Mouse (Mus musculus) heart, postnatal 36 days (tissue): ENCODE results near the gene Osmr. TPM values are rescaled to one million over a fixed set of nuclear protein-coding genes. Genes with fewer than 3 reads are reported as not detected.
"Not testable (repeated sequence)": the region's sequence is repeated elsewhere in the genome, so short reads cannot be mapped to it uniquely, and the experiment has no call there.

ENCODE experiments used
- DNase-seq, 2 experiments: peaks; one replicate each; pipeline ENCODE4 v3.0.0; 2021 to 2022
- intact Hi-C: fragments of 180-260 bp; cut with DNase I; formaldehyde crosslinking; loops from one replicate; pipeline ENCODE4 v1.15.1; 2025
- total RNA-seq, 2 experiments: library from RNA; stranded (reverse); gene quantifications; 2 replicates each; pipeline ENCODE4 v1.2.3; 2021

The Osmr gene
- total RNA-seq, 2 experiments from 2014 or later: 10.3 to 10.4 TPM

GRCm38 (mm10) chr15:6866888-6867287, 7.9 kb downstream of the Osmr start:
- intact Hi-C loops: no loop called here
- DNase-seq: no peak

- intact Hi-C loops: loop anchor here (2.0 to 5.0 kb wide), 2 partner anchors 15 to 270 kb away; no protein-coding TSS in a partner anchor
- DNase-seq: no peak
Observed at GRCm38 (mm10) chr15:6862125-6862524, 12.6 kb downstream of the Osmr start.

- intact Hi-C loops: loop anchor here (2.0 to 5.0 kb wide), 2 partner anchors 15 to 271 kb away; no protein-coding TSS in a partner anchor
- peak in 1 of 2 experiments; percentile 44 for DNase-seq
Observed at GRCm38 (mm10) chr15:6861617-6862016, 13.2 kb downstream of the Osmr start.

GRCm38 (mm10) chr15:6859781-6860180, 15.0 kb downstream of the Osmr start:
- intact Hi-C loops: loop anchor here (5.0 kb wide), 1 partner anchor 273 kb away; no protein-coding TSS in a partner anchor
- DNase-seq: no peak

- intact Hi-C loops: no loop called here
- DNase-seq: no peak
Observed at GRCm38 (mm10) chr15:6858871-6859270, 15.9 kb downstream of the Osmr start.

GRCm38 (mm10) chr15:6857270-6857905, 17.4 kb downstream of the Osmr start:
- intact Hi-C loops: no loop called here

GRCm38 (mm10) chr15:6849851-6850250, 24.9 kb downstream of the Osmr start:
- intact Hi-C loops: no loop called here
- no peak for DNase-seq

More at GRCm38 (mm10) chr15:6857270-6857905, 17.4 kb downstream of the Osmr start:
- no peak for DNase-seq

- DNase-seq: no peak
- intact Hi-C loops: loop anchor here (1.0 kb wide), 2 partner anchors 44 to 386 kb away; no protein-coding TSS in a partner anchor
Observed at GRCm38 (mm10) chr15:6840199-6840598, 34.6 kb downstream of the Osmr start.

GRCm38 (mm10) chr15:6815807-6816206, 59.0 kb downstream of the Osmr start:
- no peak for DNase-seq
- intact Hi-C loops: no loop called here

- intact Hi-C loops, DNase-seq: not testable (repeated sequence)
Observed at GRCm38 (mm10) chr15:6801212-6801611, 73.6 kb downstream of the Osmr start.

- intact Hi-C loops: no loop called here
- no peak for DNase-seq
Observed at GRCm38 (mm10) chr15:6792846-6793245, 81.9 kb downstream of the Osmr start.

- DNase-seq: no peak
- intact Hi-C loops: no loop called here
Observed at GRCm38 (mm10) chr15:6791648-6792047, 83.1 kb downstream of the Osmr start.

GRCm38 (mm10) chr15:6790011-6790410, 84.8 kb downstream of the Osmr start:
- intact Hi-C loops: no loop called here

GRCm38 (mm10) chr15:6787236-6787635, 87.5 kb downstream of the Osmr start:
- intact Hi-C loops: no loop called here
- no peak for DNase-seq

More at GRCm38 (mm10) chr15:6790011-6790410, 84.8 kb downstream of the Osmr start:
- no peak for DNase-seq

GRCm38 (mm10) chr15:6786212-6786611, 88.6 kb downstream of the Osmr start:
- intact Hi-C loops: no loop called here
- no peak for DNase-seq

- DNase-seq: no peak
- intact Hi-C loops: no loop called here
Observed at GRCm38 (mm10) chr15:6772265-6772664, 102.5 kb downstream of the Osmr start.

Other genes starting within 250 kb of the Osmr start
- 10 to 100 TPM; 15.0 to 15.2 TPM for gene Rictor, start 166.6 kb downstream of the Osmr start, total RNA-seq
- gene Lifr, start 215.6 kb upstream of the Osmr start, total RNA-seq: 10 to 100 TPM; 57.7 to 60.9 TPM